11 mouse cellular contexts compared by ENCODE assay signal in the genomic region with DNA sequence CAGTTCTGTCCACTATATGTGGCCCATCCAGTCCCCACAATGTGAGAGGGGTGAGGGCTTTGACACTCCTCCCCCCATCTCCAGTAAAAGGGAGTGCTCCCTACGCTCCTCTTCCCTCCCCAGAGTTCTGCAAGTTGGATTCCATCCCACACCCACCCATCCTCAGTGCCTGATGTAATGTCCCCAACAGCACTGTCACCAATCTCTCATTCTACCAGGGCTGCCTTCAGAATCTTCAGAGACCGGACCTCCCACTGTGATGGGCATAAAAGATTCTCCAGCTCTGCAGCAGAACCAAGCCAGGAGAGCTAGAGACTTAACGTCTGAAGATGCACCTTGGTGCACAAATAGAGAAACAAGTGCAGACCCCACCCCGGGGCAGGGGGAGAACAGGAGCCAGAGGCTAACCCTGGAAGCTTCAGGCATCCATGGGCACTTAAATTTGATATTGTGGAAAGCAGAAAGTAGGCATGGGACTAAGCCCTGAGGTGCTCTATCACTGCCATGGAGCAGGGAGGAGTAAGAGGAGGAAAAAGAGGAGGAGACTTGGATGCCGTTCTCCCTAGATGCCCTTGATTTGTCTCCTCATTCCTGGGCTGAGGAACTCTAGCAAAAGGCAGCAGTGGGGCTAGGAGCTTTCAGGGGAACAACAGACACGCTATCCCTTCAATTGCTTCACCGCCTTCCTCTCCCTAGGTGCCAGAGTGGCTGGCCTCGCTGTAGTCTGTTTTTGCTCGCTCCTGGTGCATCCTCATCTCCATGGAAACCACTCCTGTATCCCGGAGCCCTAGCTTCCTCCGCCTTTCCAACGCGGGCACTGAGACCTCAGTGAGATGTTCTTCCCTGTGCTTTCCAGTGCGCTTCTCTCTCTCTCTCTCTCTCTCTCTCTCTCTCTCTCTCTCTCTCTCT. TPM values are rescaled to one million over a fixed set of nuclear protein-coding genes. Genes with fewer than 3 reads are reported as not detected.
A peak's percentile ranks its signal among the peaks of the same experiment; 100 is the strongest.
DNase-seq lines count a peak whose midpoint lies in the region; ATAC-seq and TF ChIP-seq lines count a peak whose summit lies in the region.
"Had no signal": no experiment of that assay in that cellular context is flagged by ENCODE, and none has a peak within 500 bp of the region (broad histone marks: within the 10 kb centered on the region; RNA-seq: fewer than 3 reads in every experiment).

No protein-coding gene starts in this region.

- no peaks in the 10 kb centered on the region for H3K27me3 ChIP-seq in forebrain, embryonic 13.5 days
- H3K27me3 ChIP-seq in neural tube, embryonic 13.5 days = no peaks in the 10 kb centered on the region
- H3K27me3 ChIP-seq: embryonic facial prominence, embryonic 15.5 days; liver, embryonic 15.5 days; Patski had no signal

- peak; percentile 54; the same call in 1 of the 2 replicates for TF ChIP-seq POLR2A in cortical plate, adult 2 months (IDR thresholded peaks at IDR 0.05; ENCODE audit: extremely low read depth, insufficient read depth, low read length)

- TF ChIP-seq CTCF in cortical plate, adult 2 months (IDR thresholded peaks at IDR 0.05; ENCODE audit: extremely low read depth, insufficient read depth, low read length) = no peak

- 19% methylated on average over 14 of the region's 14 CpGs for WGBS in forebrain, embryonic 13.5 days
- WGBS in neural tube, embryonic 13.5 days = 20% methylated on average over 14 of the region's 14 CpGs

- H3K9ac ChIP-seq in forebrain, embryonic 13.5 days = 0 out of 2 replicates have a peak overlapping the region, but pooled peaks have one; percentile 40
- H3K9ac ChIP-seq in neural tube, embryonic 13.5 days = peak overlapping the region; percentile 43; the same call in 1 of the 2 replicates
- H3K9ac ChIP-seq: embryonic facial prominence, embryonic 15.5 days; liver, embryonic 15.5 days had no signal

- peak overlapping the region; percentile 49 for H3K4me2 ChIP-seq in forebrain, embryonic 13.5 days
- H3K4me2 ChIP-seq in neural tube, embryonic 13.5 days = peak overlapping the region; percentile 49
- H3K4me2 ChIP-seq: embryonic facial prominence, embryonic 15.5 days; liver, embryonic 15.5 days had no signal

- peak; percentile 92 for ATAC-seq in forebrain, embryonic 13.5 days
- ATAC-seq in neural tube, embryonic 13.5 days (ENCODE audit: low read depth) = peak; percentile 94
- ATAC-seq: Patski had no signal

- peak; percentile 79 for DNase-seq in layer of hippocampus, adult 9-11 months
- no peak for DNase-seq in lung, adult 18-20 months
- no peak for DNase-seq in adrenal gland, adult 8-10 months
- no peak for DNase-seq in urinary bladder, postnatal 14 days (ENCODE audit: low spot score)
- DNase-seq: heart, postnatal 4 days had no signal

- 0 out of 2 replicates have a peak overlapping the region, but pooled peaks have one; percentile 2 for H3K27ac ChIP-seq in cortical plate, adult 2 months (ENCODE audit: insufficient read depth, low read length)
- peak overlapping the region; percentile 81 for H3K27ac ChIP-seq in forebrain, embryonic 13.5 days
- H3K27ac ChIP-seq in neural tube, embryonic 13.5 days (replicated peaks) = peak overlapping the region; percentile 81
- H3K27ac ChIP-seq: embryonic facial prominence, embryonic 15.5 days; liver, embryonic 15.5 days had no signal

- no peaks in the 10 kb centered on the region for H3K9me3 ChIP-seq in forebrain, embryonic 13.5 days (replicated peaks)
- H3K9me3 ChIP-seq in neural tube, embryonic 13.5 days = no peaks in the 10 kb centered on the region
- H3K9me3 ChIP-seq: embryonic facial prominence, embryonic 15.5 days; liver, embryonic 15.5 days had no signal

- H3K4me1 ChIP-seq in cortical plate, adult 2 months (ENCODE audit: control insufficient read depth, insufficient read depth, low read length) = peaks cover 10% of the 10 kb centered on the region
- peaks cover 19% of the 10 kb centered on the region for H3K4me1 ChIP-seq in forebrain, embryonic 13.5 days
- peaks cover 22% of the 10 kb centered on the region for H3K4me1 ChIP-seq in neural tube, embryonic 13.5 days (replicated peaks)
- H3K4me1 ChIP-seq: embryonic facial prominence, embryonic 15.5 days; liver, embryonic 15.5 days had no signal

- H3K4me3 ChIP-seq in cortical plate, adult 2 months (ENCODE audit: insufficient read depth, low read length) = no peak overlapping the region; the same call in 1 of the 2 replicates
- no peak overlapping the region; the same call in 1 of the 2 replicates for H3K4me3 ChIP-seq in forebrain, embryonic 13.5 days
- H3K4me3 ChIP-seq in neural tube, embryonic 13.5 days = peak overlapping the region; percentile 20; the same call in 1 of the 2 replicates
- H3K4me3 ChIP-seq: embryonic facial prominence, embryonic 15.5 days; liver, embryonic 15.5 days had no signal

- peaks cover 21% of the 10 kb centered on the region for H3K36me3 ChIP-seq in forebrain, embryonic 13.5 days (ENCODE audit: poor library complexity, severe bottlenecking)
- peaks cover 27% of the 10 kb centered on the region for H3K36me3 ChIP-seq in neural tube, embryonic 13.5 days
- H3K36me3 ChIP-seq: embryonic facial prominence, embryonic 15.5 days; liver, embryonic 15.5 days had no signal

RNA-seq across cellular contexts. Expression of gene Lhfpl4, which starts 16.6 kb away (rescaled TPM):
- polyA plus RNA-seq in cortical plate, adult 2 months (2012; rRNA removed) = 58.6 and 61.5 TPM in 2 replicates
- polyA plus RNA-seq in forebrain, embryonic 13.5 days (2015; fragmentation: Nextera tagmentation; extraction: Ambion mirVana) = 29.6 and 33.8 TPM in 2 replicates
- polyA plus RNA-seq in neural tube, embryonic 13.5 days (2015; fragmentation: Nextera tagmentation; extraction: Ambion mirVana) = 47.1 and 49.3 TPM in 2 replicates
- total RNA-seq in adrenal gland, adult 8-10 months (2022) = 1 to 10 TPM; 5.2 to 8.5 (median 6.6) TPM

RNA-seq across cellular contexts. Expression of gene Mtmr14, which starts 59.1 kb away (rescaled TPM):
- polyA plus RNA-seq in cortical plate, adult 2 months (2012; rRNA removed) = 22.0 and 23.2 TPM in 2 replicates
- polyA plus RNA-seq in forebrain, embryonic 13.5 days (2015; fragmentation: Nextera tagmentation; extraction: Ambion mirVana) = 42.5 and 45.4 TPM in 2 replicates
- 36.8 and 37.0 TPM in 2 replicates for polyA plus RNA-seq in neural tube, embryonic 13.5 days (2015; fragmentation: Nextera tagmentation; extraction: Ambion mirVana)
- total RNA-seq in adrenal gland, adult 8-10 months (2022) = 10 to 100 TPM; 19.6 to 24.8 (median 23.1) TPM

Comparison
In these comparisons a context has a peak if more than half of its experiments do, and no peak if none do; other contexts are left out.
1. H3K27ac ChIP-seq: peak in every context shown above with its lines; median percentile 81 in forebrain, embryonic 13.5 days; 81 in neural tube, embryonic 13.5 days; 2 in cortical plate, adult 2 months.